Mouse (Mus musculus): ENCODE data around the gene Atp12a.

The Atp12a gene

DNA sequence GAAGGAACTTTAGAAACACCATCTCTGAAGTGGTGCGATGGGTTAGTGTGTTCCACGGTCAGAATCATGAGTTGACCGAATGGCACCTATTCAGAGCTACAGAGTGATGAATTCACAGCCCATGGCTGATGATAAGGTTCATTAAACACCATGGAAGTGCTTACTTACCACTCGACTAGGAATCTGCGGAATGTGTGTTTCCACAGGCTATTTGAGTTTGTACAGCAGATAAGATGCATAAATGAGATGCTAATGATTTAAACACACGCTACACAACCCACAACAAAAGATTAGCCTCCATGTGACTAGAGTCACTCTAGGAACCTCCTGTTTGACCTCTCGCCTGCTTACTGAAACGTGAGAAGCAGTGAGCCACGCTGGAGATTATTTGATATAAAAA is 14.5 kb downstream of the Atp12a start:
- no peak for DNase-seq (ENCODE audit: low spot score in 2 of 2)

DNA sequence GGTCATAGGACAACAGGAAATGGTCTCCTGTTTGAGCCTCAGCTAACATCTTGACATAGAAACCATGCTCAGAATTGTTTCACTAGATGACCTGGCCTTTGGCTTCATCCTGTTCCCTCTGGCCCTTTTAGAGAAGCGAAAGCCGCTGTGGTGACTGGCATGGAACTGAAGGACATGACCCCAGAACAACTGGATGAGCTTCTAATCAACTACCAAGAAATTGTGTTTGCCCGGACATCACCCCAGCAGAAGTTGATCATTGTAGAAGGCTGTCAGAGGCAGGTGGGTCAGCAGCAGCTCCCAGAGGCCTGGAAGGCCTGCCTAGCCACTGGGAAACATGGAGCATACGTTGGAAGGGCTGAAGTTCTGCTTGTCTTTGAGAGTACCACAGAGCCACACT is 17.5 kb downstream of the Atp12a start:
- no peak for DNase-seq (ENCODE audit: low spot score in 2 of 2)

DNA sequence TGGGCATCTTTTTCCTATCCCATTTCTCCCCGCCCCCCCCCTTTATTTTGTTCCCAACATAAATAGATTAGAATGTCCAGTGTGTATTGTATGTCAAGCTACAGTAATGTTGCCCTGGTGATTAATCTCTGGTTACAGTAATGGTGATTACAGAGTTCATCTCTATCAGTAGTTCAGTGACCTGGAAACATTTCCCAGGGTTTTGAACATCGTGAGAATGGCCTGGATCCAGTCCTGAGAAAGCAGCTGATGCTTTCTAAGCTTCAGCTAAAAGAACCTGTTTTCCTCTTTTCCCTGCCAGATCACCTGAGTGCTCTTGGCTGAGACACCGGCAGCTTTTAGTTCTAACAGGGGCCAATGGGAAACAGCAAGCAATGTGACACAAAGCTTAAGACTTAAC is 25.4 kb downstream of the Atp12a start:
- DNase-seq (ENCODE audit: low spot score in 2 of 2): no peak

DNA sequence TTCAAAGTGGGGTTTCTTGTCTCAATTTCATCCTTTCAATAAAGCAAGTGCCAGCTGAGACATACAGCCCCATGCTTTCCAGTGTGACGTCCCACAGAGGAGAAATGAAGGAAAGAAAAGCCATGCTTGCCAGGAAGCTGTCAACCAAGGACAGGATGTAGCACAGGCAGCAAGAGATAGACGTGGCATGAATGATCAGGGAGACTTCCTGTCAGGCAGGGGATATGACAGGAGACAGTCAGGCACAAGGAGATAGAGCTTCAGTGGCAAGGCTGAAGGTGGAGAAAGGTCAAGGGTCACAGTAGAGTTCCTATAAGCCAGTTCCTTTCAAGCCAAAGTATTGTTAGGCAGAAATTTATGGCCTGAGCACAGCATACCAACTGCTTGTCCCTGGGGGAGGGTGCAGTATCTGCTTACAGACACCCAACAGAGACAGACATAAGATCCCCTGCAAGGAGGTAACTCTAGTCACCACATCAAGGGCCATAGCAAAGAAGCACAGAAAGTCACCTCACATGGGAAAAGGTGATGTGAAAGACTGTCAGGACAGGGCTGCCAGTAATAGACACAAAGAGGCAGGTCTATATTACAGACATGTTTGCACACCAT is 28.9 kb downstream of the Atp12a start:
- no peak for DNase-seq (ENCODE audit: low spot score in 2 of 2)

DNA sequence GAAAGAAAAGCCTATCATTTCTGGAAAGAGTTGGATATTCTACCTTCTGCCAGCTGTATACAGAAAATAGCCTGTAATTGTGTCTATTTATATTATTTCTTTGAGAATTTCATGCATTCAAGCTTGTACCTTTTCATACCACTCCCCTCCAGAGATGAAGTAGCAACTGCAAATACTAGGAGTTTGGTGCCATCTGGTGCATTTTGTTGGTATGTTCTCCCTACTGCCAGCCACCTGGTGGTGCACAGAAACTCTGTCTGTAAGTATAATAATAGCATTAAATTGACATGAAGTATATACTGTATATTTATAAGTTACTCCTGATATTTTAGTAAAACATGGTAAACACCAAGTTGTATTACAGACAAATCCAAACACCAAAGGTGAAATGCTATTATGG is 33.1 kb downstream of the Atp12a start:
- no peak for DNase-seq (ENCODE audit: low spot score in 2 of 2)

- no peak for DNase-seq (ENCODE audit: low spot score in 2 of 2)
Measured at GRCm38 (mm10) chr14:56402311-56403071, 37.6 kb downstream of the Atp12a start, which contains the start of gene Rnf17. Rnf17 (plus strand) TSS chr14:56402581.

DNA sequence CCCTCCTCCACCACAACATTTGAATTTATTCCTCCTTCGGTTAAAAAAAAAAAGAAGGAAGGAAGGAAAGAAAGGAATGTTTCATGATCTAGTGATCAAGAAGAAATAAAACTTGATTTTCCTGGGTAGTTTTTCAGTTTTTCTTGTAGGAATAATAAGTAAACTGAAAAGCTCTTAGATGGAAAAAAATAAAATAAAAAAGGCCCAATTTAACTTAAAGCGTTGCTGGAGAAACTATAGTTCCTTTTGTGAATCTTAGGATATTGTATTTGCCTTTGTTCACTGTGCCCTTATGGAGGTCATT is 38.2 kb downstream of the Atp12a start:
- DNase-seq (ENCODE audit: low spot score in 2 of 2): no peak
